Mouse (Mus musculus) embryonic facial prominence, embryonic 10.5 days (tissue): ENCODE measurements around the gene Nlrx1. TPM values are rescaled to one million over a fixed set of nuclear protein-coding genes. Genes with fewer than 3 reads are reported as not detected.

Source experiments
- DNase-seq: peaks from one replicate; pipeline ENCODE4 v3.0.0-alpha.2; 2017; ENCODE audit warnings: low spot score
- H3K27ac ChIP-seq: fragments of 300-500 bp; sonication (generic); replicated peaks from 2 replicates; pipeline ENCODE4 v1.5.1; 2016; ENCODE audit warnings: mild to moderate bottlenecking
- H3K27me3 ChIP-seq: fragments of 300-500 bp; sonication (generic); replicated peaks from 2 replicates; pipeline ENCODE4 v1.6.1; 2016; ENCODE audit warnings: low read depth, mild to moderate bottlenecking; ENCODE audit not compliant: poor library complexity, severe bottlenecking
- H3K36me3 ChIP-seq: fragments of 300-500 bp; sonication (generic); replicated peaks from 2 replicates; pipeline ENCODE4 v1.6.1; 2016; ENCODE audit warnings: mild to moderate bottlenecking, moderate library complexity
- H3K4me1 ChIP-seq: fragments of 300-500 bp; sonication (generic); 2 replicates; pipeline ENCODE4 v1.6.1; 2016
- H3K4me3 ChIP-seq: fragments of 300-500 bp; sonication (generic); 2 replicates; pipeline ENCODE4 v1.5.1; 2016; ENCODE audit warnings: mild to moderate bottlenecking, moderate library complexity
- H3K9me3 ChIP-seq: fragments of 300-500 bp; sonication (generic); 2 replicates; pipeline ENCODE4 v1.6.1; 2016; ENCODE audit warnings: mild to moderate bottlenecking
- WGBS: fragments of 180-500 bp; shearing (Covaris S2); methylation state at CpG from one replicate; pipeline ENCODE4 v1.1.7; 2016; 5-methylcytosine and 5-hydroxymethylcytosine counted together
- polyA plus RNA-seq: library from polyadenylated mRNA; unstranded; fragments of >200 nt; fragmentation: Nextera tagmentation; extraction: Ambion mirVana; gene quantifications from 2 replicates; pipeline ENCODE4 v1.2.1, GENCODE M21; 2016

Gene Nlrx1
- polyA plus RNA-seq, 1 experiment from 2014 or later = 2.4 TPM

GRCm38 (mm10) chr9:44241418-44241817, 27.0 kb downstream of the Nlrx1 start:
- no peaks in the 10 kb centered on the region for H3K9me3 ChIP-seq
- H3K4me1 ChIP-seq = peaks cover 12% of the 10 kb centered on the region
- H3K27ac ChIP-seq = no peak overlapping the region
- H3K4me3 ChIP-seq = no peak overlapping the region
- no peak for DNase-seq
- no peaks in the 10 kb centered on the region for H3K27me3 ChIP-seq
- 74% methylated on average over 9 of the region's 9 CpGs for WGBS
- H3K36me3 ChIP-seq = no peaks in the 10 kb centered on the region

GRCm38 (mm10) chr9:44240911-44241310, 27.5 kb downstream of the Nlrx1 start:
- DNase-seq = no peak
- Histone ChIP-seq H3K36me3 (no peaks in the 10 kb centered on the region), H3K4me1 (peaks cover 14% of the 10 kb centered on the region), H3K9me3 (no peaks in the 10 kb centered on the region), H3K27me3 (no peaks in the 10 kb centered on the region), H3K4me3 (no peak overlapping the region), H3K27ac (no peak overlapping the region)
- WGBS = 50% methylated on average over 5 of the region's 5 CpGs

- 56% methylated on average over 2 of the region's 2 CpGs for WGBS
- Histone ChIP-seq H3K36me3 (no peaks in the 10 kb centered on the region), H3K27me3 (no peaks in the 10 kb centered on the region), H3K4me3 (no peak within 1 kb of the TSS), H3K27ac (no peak within 1 kb of the TSS), H3K4me1 (peaks cover 14% of the 10 kb centered on the region), H3K9me3 (no peaks in the 10 kb centered on the region)
- no peak for DNase-seq
These were observed 28.0 kb downstream of the Nlrx1 start, which contains the start of gene Ccdc153 for GRCm38 (mm10) chr9:44240399-44240798. Gene Ccdc153 (plus strand): TSS chr9:44240676.

GRCm38 (mm10) chr9:44239447-44239846, 29.0 kb downstream of the Nlrx1 start:
- Histone ChIP-seq H3K36me3 (no peaks in the 10 kb centered on the region), H3K4me1 (peaks cover 19% of the 10 kb centered on the region), H3K27me3 (no peaks in the 10 kb centered on the region), H3K9me3 (no peaks in the 10 kb centered on the region), H3K4me3 (no peak overlapping the region), H3K27ac (no peak overlapping the region)
- whole genome bisulfite sequencing = 13% methylated on average over 5 of the region's 5 CpGs
- DNase-seq = peak; percentile 69

- no peaks in the 10 kb centered on the region for H3K36me3 ChIP-seq
- H3K9me3 ChIP-seq = no peaks in the 10 kb centered on the region
- no peak overlapping the region for H3K4me3 ChIP-seq
- WGBS = 82% methylated on average over 17 of the region's 17 CpGs
- H3K27ac ChIP-seq = no peak overlapping the region
- no peaks in the 10 kb centered on the region for H3K27me3 ChIP-seq
- DNase-seq = no peak
- peaks cover 23% of the 10 kb centered on the region for H3K4me1 ChIP-seq
These were observed 29.8 kb downstream of the Nlrx1 start for GRCm38 (mm10) chr9:44238501-44239190.

- Histone ChIP-seq H3K27me3 (no peaks in the 10 kb centered on the region), H3K27ac (no peak overlapping the region; the same call in 1 of the 2 replicates), H3K4me1 (peaks cover 30% of the 10 kb centered on the region), H3K4me3 (no peak overlapping the region), H3K36me3 (no peaks in the 10 kb centered on the region), H3K9me3 (no peaks in the 10 kb centered on the region)
- 64% methylated on average over 4 of the region's 4 CpGs for whole genome bisulfite sequencing
- DNase-seq = no peak
These were observed 31.3 kb downstream of the Nlrx1 start for GRCm38 (mm10) chr9:44237128-44237527.

- Histone ChIP-seq H3K36me3 (no peaks in the 10 kb centered on the region), H3K27me3 (no peaks in the 10 kb centered on the region), H3K4me1 (peaks cover 36% of the 10 kb centered on the region), H3K9me3 (no peaks in the 10 kb centered on the region), H3K4me3 (no peak overlapping the region), H3K27ac (peak overlapping the region; percentile 30; the same call in 1 of the 2 replicates)
- 47% methylated on average over 4 of the region's 4 CpGs for WGBS
- DNase-seq = no peak
These were observed 31.8 kb downstream of the Nlrx1 start for GRCm38 (mm10) chr9:44236601-44237000.

- peak overlapping the region; percentile 97 for H3K27ac ChIP-seq
- 28% methylated on average over 19 of the region's 19 CpGs for WGBS
- peaks cover 40% of the 10 kb centered on the region for H3K4me1 ChIP-seq
- H3K27me3 ChIP-seq = no peaks in the 10 kb centered on the region
- DNase-seq = peak; percentile 44
- H3K9me3 ChIP-seq = no peaks in the 10 kb centered on the region
- no peaks in the 10 kb centered on the region for H3K36me3 ChIP-seq
- H3K4me3 ChIP-seq = peak overlapping the region; percentile 93
These were observed 33.6 kb downstream of the Nlrx1 start for GRCm38 (mm10) chr9:44234479-44235427.

GRCm38 (mm10) chr9:44233802-44234478, 34.5 kb downstream of the Nlrx1 start, which contains the start of gene Cbl:
Gene Cbl (minus strand): TSS chr9:44234049.
- no peaks in the 10 kb centered on the region for H3K27me3 ChIP-seq
- H3K36me3 ChIP-seq = no peaks in the 10 kb centered on the region; the same call in 1 of the 2 replicates
- H3K27ac ChIP-seq = peak within 1 kb of the TSS; percentile 97
- H3K4me1 ChIP-seq = peaks cover 40% of the 10 kb centered on the region
- no peaks in the 10 kb centered on the region for H3K9me3 ChIP-seq
- H3K4me3 ChIP-seq = peak within 1 kb of the TSS; percentile 93
- peak; percentile 99 for DNase-seq
- WGBS = under 1% methylated on average over 76 of the region's 76 CpGs

GRCm38 (mm10) chr9:44233021-44233801, 35.2 kb downstream of the Nlrx1 start:
- under 1% methylated on average over 40 of the region's 40 CpGs for WGBS
- no peaks in the 10 kb centered on the region for H3K9me3 ChIP-seq

GRCm38 (mm10) chr9:44231609-44232008, 36.8 kb downstream of the Nlrx1 start:
- Histone ChIP-seq H3K9me3 (no peaks in the 10 kb centered on the region), H3K4me3 (peak overlapping the region; percentile 93), H3K27ac (no peak overlapping the region), H3K27me3 (no peaks in the 10 kb centered on the region), H3K36me3 (peaks cover 17% of the 10 kb centered on the region), H3K4me1 (peaks cover 33% of the 10 kb centered on the region)
- no peak for DNase-seq

More at GRCm38 (mm10) chr9:44233021-44233801, 35.2 kb downstream of the Nlrx1 start:
- Histone ChIP-seq H3K4me1 (peaks cover 40% of the 10 kb centered on the region), H3K36me3 (peaks cover 2% of the 10 kb centered on the region), H3K27ac (peak overlapping the region; percentile 97), H3K27me3 (no peaks in the 10 kb centered on the region), H3K4me3 (peak overlapping the region; percentile 93)
- no peak for DNase-seq
